Mouse (Mus musculus): ENCODE results near the gene Plcl1. TPM values are rescaled to one million over a fixed set of nuclear protein-coding genes. Genes with fewer than 3 reads are reported as not detected.

Plcl1 gene
- polyA plus RNA-seq, 1 experiment from 2014 or later: 0.10 TPM

- H3K36me3 ChIP-seq (replicated peaks): no peaks in the 10 kb centered on the region
- H3K27ac ChIP-seq (replicated peaks): no peak overlapping the region
- WGBS (ENCODE audit: insufficient replicate concordance): 50% methylated on average over 8 of the region's 8 CpGs
- H3K9me3 ChIP-seq (replicated peaks): no peaks in the 10 kb centered on the region
- H3K9ac ChIP-seq: no peak overlapping the region
- H3K4me1 ChIP-seq (replicated peaks): no peaks in the 10 kb centered on the region
- no peak overlapping the region for H3K4me2 ChIP-seq
- H3K27me3 ChIP-seq: no peaks in the 10 kb centered on the region
- no peak for ATAC-seq (ENCODE audit: insufficient read depth)
- no peak overlapping the region for H3K4me3 ChIP-seq (replicated peaks)
Observed at GRCm38 (mm10) chr1:55437095-55437494, 31.4 kb downstream of the Plcl1 start.

- Histone ChIP-seq H3K4me2 (no peak overlapping the region), H3K27me3 (no peaks in the 10 kb centered on the region), H3K36me3 (replicated peaks) (no peaks in the 10 kb centered on the region), H3K9ac (no peak overlapping the region), H3K4me3 (replicated peaks) (no peak overlapping the region), H3K9me3 (replicated peaks) (no peaks in the 10 kb centered on the region), H3K27ac (replicated peaks) (no peak overlapping the region), H3K4me1 (replicated peaks) (no peaks in the 10 kb centered on the region)
- 54% methylated on average over 4 of the region's 4 CpGs for WGBS (ENCODE audit: insufficient replicate concordance)
- ATAC-seq (ENCODE audit: insufficient read depth): no peak
Observed at GRCm38 (mm10) chr1:55438617-55439016, 32.9 kb downstream of the Plcl1 start.

- Histone ChIP-seq H3K36me3 (replicated peaks) (no peaks in the 10 kb centered on the region), H3K4me3 (replicated peaks) (no peak overlapping the region), H3K27ac (replicated peaks) (no peak overlapping the region), H3K4me2 (no peak overlapping the region), H3K9ac (no peak overlapping the region), H3K9me3 (replicated peaks) (no peaks in the 10 kb centered on the region), H3K4me1 (replicated peaks) (no peaks in the 10 kb centered on the region), H3K27me3 (no peaks in the 10 kb centered on the region)
- WGBS (ENCODE audit: insufficient replicate concordance): 60% methylated on average over 6 of the region's 6 CpGs
- ATAC-seq (ENCODE audit: insufficient read depth): no peak
Observed at GRCm38 (mm10) chr1:55445043-55445688, 39.4 kb downstream of the Plcl1 start.

DNA sequence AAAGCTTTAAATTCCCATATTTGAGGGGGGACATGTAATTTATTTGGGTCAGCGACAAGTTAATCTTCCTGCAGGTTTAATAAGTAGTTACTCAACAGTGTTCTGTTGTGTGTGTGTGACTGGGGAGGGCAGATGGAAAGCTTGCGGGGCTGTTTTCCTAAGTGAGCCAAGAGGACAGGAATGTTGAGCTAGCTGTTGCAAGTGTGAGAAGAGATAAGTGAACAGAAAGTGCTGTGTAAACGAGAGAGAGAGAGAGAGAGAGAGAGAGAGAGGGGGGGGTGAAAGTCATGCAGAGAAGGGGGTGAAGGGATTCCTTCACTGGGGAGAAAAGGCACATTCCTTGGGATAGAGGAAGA lies 39.9 kb downstream of the Plcl1 start:
- Histone ChIP-seq H3K9ac (no peak overlapping the region), H3K4me2 (no peak overlapping the region), H3K36me3 (replicated peaks) (no peaks in the 10 kb centered on the region), H3K9me3 (replicated peaks) (no peaks in the 10 kb centered on the region), H3K27ac (replicated peaks) (no peak overlapping the region), H3K4me3 (replicated peaks) (no peak overlapping the region), H3K4me1 (replicated peaks) (no peaks in the 10 kb centered on the region), H3K27me3 (no peaks in the 10 kb centered on the region)
- ATAC-seq (ENCODE audit: insufficient read depth): no peak
- whole genome bisulfite sequencing (ENCODE audit: insufficient replicate concordance): 33% methylated on average over 3 of the region's 3 CpGs

- Histone ChIP-seq H3K4me1 (replicated peaks) (no peaks in the 10 kb centered on the region), H3K27me3 (no peaks in the 10 kb centered on the region), H3K36me3 (replicated peaks) (no peaks in the 10 kb centered on the region), H3K4me3 (replicated peaks) (no peak overlapping the region), H3K4me2 (no peak overlapping the region), H3K9ac (no peak overlapping the region), H3K9me3 (replicated peaks) (no peaks in the 10 kb centered on the region), H3K27ac (replicated peaks) (no peak overlapping the region)
- 65% methylated on average over 5 of the region's 5 CpGs for WGBS (ENCODE audit: insufficient replicate concordance)
- ATAC-seq (ENCODE audit: insufficient read depth): no peak
Observed at GRCm38 (mm10) chr1:55446273-55446672, 40.6 kb downstream of the Plcl1 start.

- Histone ChIP-seq H3K4me1 (replicated peaks) (no peaks in the 10 kb centered on the region), H3K27ac (replicated peaks) (no peak overlapping the region), H3K4me2 (no peak overlapping the region), H3K9me3 (replicated peaks) (no peaks in the 10 kb centered on the region), H3K4me3 (replicated peaks) (no peak overlapping the region), H3K9ac (no peak overlapping the region), H3K27me3 (no peaks in the 10 kb centered on the region), H3K36me3 (replicated peaks) (no peaks in the 10 kb centered on the region)
- WGBS (ENCODE audit: insufficient replicate concordance): 40% methylated on average over 2 of the region's 2 CpGs
- ATAC-seq (ENCODE audit: insufficient read depth): no peak
Observed at GRCm38 (mm10) chr1:55446876-55447275, 41.2 kb downstream of the Plcl1 start.

- Histone ChIP-seq H3K4me1 (replicated peaks) (no peaks in the 10 kb centered on the region), H3K9me3 (replicated peaks) (no peaks in the 10 kb centered on the region), H3K36me3 (replicated peaks) (no peaks in the 10 kb centered on the region), H3K27ac (replicated peaks) (no peak overlapping the region), H3K9ac (no peak overlapping the region), H3K27me3 (no peaks in the 10 kb centered on the region), H3K4me2 (no peak overlapping the region), H3K4me3 (replicated peaks) (no peak overlapping the region)
- 69% methylated on average over 2 of the region's 2 CpGs for WGBS (ENCODE audit: insufficient replicate concordance)
- no peak for ATAC-seq (ENCODE audit: insufficient read depth)
Observed at GRCm38 (mm10) chr1:55447661-55448060, 41.9 kb downstream of the Plcl1 start.

DNA sequence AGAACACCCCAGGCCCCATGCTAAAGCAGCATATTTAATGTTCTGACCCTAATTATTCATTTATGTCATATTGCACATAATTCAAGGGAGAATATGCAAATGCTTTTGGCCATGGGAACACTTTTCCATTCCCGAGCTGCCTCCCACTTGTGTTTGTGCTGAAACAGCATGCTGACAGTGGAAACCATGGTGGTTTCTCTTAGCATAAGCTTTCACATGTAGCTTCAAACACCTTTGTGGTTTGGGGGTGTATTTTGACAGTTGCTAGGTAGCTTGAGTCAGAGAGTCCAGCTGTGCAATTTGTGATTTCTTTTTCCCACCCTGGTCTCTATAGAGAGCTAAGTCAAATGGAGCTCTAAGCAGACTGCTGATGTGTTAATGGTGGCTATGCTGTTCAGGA lies 42.4 kb downstream of the Plcl1 start:
- WGBS (ENCODE audit: insufficient replicate concordance): 65% methylated on average over 1 of the region's 1 CpGs
- H3K4me1 ChIP-seq (replicated peaks): no peaks in the 10 kb centered on the region
- no peaks in the 10 kb centered on the region for H3K27me3 ChIP-seq
- H3K27ac ChIP-seq (replicated peaks): no peak overlapping the region
- no peak overlapping the region for H3K9ac ChIP-seq
- no peaks in the 10 kb centered on the region for H3K9me3 ChIP-seq (replicated peaks)
- ATAC-seq (ENCODE audit: insufficient read depth): no peak
- H3K4me2 ChIP-seq: no peak overlapping the region
- no peaks in the 10 kb centered on the region for H3K36me3 ChIP-seq (replicated peaks)
- H3K4me3 ChIP-seq (replicated peaks): no peak overlapping the region

DNA sequence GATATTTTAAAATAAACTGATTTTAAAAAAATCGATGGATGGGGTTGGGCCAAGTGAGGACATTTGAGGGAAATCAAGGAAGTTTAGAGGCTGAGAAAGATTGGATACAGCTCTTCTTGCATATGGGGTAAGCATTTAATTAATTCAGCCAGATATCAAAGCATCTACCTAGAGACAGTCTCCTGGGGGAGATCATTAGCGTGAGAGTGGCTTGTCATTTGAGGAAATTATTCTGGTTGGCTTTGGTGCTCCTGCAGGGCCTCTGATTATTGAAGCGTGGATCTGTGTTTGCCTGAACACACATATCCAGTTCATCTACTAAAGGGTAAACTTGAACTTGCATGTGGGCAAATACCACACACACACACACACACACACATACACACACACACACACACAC lies 44.1 kb downstream of the Plcl1 start:
- Histone ChIP-seq H3K36me3 (replicated peaks) (no peaks in the 10 kb centered on the region), H3K27me3 (no peaks in the 10 kb centered on the region), H3K27ac (replicated peaks) (no peak overlapping the region), H3K4me2 (no peak overlapping the region), H3K9ac (no peak overlapping the region), H3K4me3 (replicated peaks) (no peak overlapping the region), H3K4me1 (replicated peaks) (no peaks in the 10 kb centered on the region), H3K9me3 (replicated peaks) (no peaks in the 10 kb centered on the region)
- ATAC-seq (ENCODE audit: insufficient read depth): no peak
- 63% methylated on average over 3 of the region's 3 CpGs for WGBS (ENCODE audit: insufficient replicate concordance)

DNA sequence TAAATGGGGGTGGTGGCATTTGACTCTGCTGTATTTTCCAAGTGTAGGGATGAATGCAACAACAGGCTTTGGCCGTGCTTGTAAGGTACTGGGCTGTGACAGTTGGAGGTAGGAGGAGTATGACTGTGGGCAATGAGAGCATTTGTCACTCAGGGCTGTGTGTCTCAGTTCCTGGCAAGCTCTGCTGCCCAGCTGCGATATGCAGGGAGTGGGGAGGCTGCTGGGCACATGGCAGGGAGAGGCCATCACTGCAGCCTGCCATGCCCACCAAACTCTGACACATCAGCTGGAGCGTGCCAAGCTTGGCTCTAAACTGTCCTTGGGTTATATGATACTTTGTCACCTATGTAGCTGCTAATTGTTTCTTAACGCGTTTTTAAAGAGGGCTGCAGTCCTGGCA lies 48.4 kb downstream of the Plcl1 start:
- Histone ChIP-seq H3K9ac (no peak overlapping the region), H3K27ac (replicated peaks) (no peak overlapping the region), H3K4me1 (replicated peaks) (no peaks in the 10 kb centered on the region), H3K4me2 (no peak overlapping the region), H3K9me3 (replicated peaks) (no peaks in the 10 kb centered on the region), H3K27me3 (no peaks in the 10 kb centered on the region), H3K36me3 (replicated peaks) (no peaks in the 10 kb centered on the region), H3K4me3 (replicated peaks) (no peak overlapping the region)
- WGBS (ENCODE audit: insufficient replicate concordance): 57% methylated on average over 5 of the region's 5 CpGs
- ATAC-seq (ENCODE audit: insufficient read depth): no peak

DNA sequence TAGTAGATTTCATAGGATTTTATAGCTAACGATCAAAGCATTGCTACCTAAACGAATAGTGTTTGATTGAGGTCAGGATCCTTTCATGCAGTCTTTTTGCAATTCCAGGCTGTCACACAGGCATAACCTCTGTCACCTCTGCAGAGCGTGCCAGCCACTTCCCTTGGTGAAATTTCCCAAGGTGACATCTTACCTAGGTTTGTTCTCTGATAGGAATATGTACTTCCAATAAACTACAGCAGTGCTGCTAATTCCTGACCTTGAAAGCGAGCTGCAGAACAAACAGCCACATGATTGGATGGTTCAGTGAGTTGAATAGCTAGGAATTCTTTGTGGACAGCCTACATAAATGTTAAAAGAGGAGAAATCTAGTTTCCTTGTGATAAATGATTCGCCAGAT lies 56.6 kb downstream of the Plcl1 start:
- 43% methylated on average over 5 of the region's 5 CpGs for WGBS (ENCODE audit: insufficient replicate concordance)
- H3K36me3 ChIP-seq (replicated peaks): no peaks in the 10 kb centered on the region
- no peak for ATAC-seq (ENCODE audit: insufficient read depth)
- H3K9ac ChIP-seq: no peak overlapping the region
- H3K4me2 ChIP-seq: no peak overlapping the region
- no peaks in the 10 kb centered on the region for H3K4me1 ChIP-seq (replicated peaks)
- H3K4me3 ChIP-seq (replicated peaks): no peak overlapping the region
- no peak overlapping the region for H3K27ac ChIP-seq (replicated peaks)
- no peaks in the 10 kb centered on the region for H3K27me3 ChIP-seq
- H3K9me3 ChIP-seq (replicated peaks): no peaks in the 10 kb centered on the region

DNA sequence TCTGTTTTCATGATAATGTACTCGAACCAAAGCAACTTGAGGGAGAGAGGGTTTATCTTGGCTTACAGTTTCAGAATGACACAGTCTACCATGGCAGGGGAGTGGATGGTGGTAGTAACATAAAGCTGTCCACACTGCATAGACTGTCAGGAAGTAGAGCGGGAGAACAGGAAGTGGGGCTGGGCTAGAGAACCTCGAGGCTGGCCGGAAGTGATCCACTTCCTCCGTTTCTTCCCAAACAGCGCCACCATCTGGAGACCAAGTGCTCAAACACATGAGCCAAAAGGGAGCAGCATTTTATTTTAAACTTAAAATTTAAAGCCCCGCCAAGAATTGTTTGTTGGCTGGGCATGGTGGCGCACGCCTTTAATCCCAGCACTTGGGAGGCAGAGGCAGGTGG lies 68.0 kb downstream of the Plcl1 start:
- H3K27me3 ChIP-seq: no peaks in the 10 kb centered on the region
- ATAC-seq (ENCODE audit: insufficient read depth): no peak
- H3K9me3 ChIP-seq (replicated peaks): no peaks in the 10 kb centered on the region
- H3K36me3 ChIP-seq (replicated peaks): no peaks in the 10 kb centered on the region
- H3K4me2 ChIP-seq: no peak overlapping the region
- H3K27ac ChIP-seq (replicated peaks): no peak overlapping the region
- H3K4me3 ChIP-seq (replicated peaks): no peak overlapping the region
- no peak overlapping the region for H3K9ac ChIP-seq
- H3K4me1 ChIP-seq (replicated peaks): no peaks in the 10 kb centered on the region
- 48% methylated on average over 9 of the region's 9 CpGs for WGBS (ENCODE audit: insufficient replicate concordance)
